Mouse (Mus musculus) limb, embryonic 14.5 days (tissue): ENCODE results near the gene Snx4. TPM values are rescaled to one million over a fixed set of nuclear protein-coding genes. Genes with fewer than 3 reads are reported as not detected.

Source experiments
- ATAC-seq: fragments of 200-750 bp; cut with Nextera tagmentation; 2 replicates; pipeline ENCODE4 v1.8.0; 2017; ENCODE audit warnings: low read depth, moderate number of reproducible peaks, moderate TSS enrichment; ENCODE audit not compliant: low FRiP score
- DNase-seq: peaks from one replicate; pipeline ENCODE4 v3.0.0-alpha.2; 2015; ENCODE audit warnings: low spot score
- H3K27ac ChIP-seq: fragments of 300-500 bp; sonication (generic); replicated peaks from 2 replicates; pipeline ENCODE4 v1.5.1; 2014; ENCODE audit warnings: low read depth, mild to moderate bottlenecking, low read length, moderate library complexity, mixed read lengths
- H3K27me3 ChIP-seq: fragments of 300-500 bp; sonication (generic); 2 replicates; pipeline ENCODE4 v1.6.1; 2014; ENCODE audit warnings: low read length, mixed read lengths; ENCODE audit not compliant: control insufficient read depth, insufficient read depth
- H3K36me3 ChIP-seq: fragments of 300-500 bp; sonication (generic); 2 replicates; pipeline ENCODE4 v1.6.1; 2014; ENCODE audit warnings: mild to moderate bottlenecking, low read length, moderate library complexity, mixed read lengths; ENCODE audit not compliant: control insufficient read depth, insufficient read depth
- H3K4me1 ChIP-seq: fragments of 300-500 bp; sonication (generic); 2 replicates; pipeline ENCODE4 v1.6.1; 2014; ENCODE audit warnings: antibody characterized with exemption, low read length, mixed read lengths; ENCODE audit not compliant: control insufficient read depth, insufficient read depth
- H3K4me2 ChIP-seq: fragments of 300-500 bp; sonication (generic); replicated peaks from 2 replicates; pipeline ENCODE4 v1.6.1; 2014; ENCODE audit warnings: low read depth, mild to moderate bottlenecking, low read length, moderate library complexity; ENCODE audit not compliant: severe bottlenecking
- H3K4me3 ChIP-seq: fragments of 300-500 bp; sonication (generic); replicated peaks from 2 replicates; pipeline ENCODE4 v1.5.1; 2014; ENCODE audit warnings: low read length
- H3K9ac ChIP-seq: fragments of 300-500 bp; sonication (generic); 2 replicates; pipeline ENCODE4 v1.6.1; 2014; ENCODE audit warnings: mild to moderate bottlenecking, low read depth, low read length, moderate library complexity; ENCODE audit not compliant: severe bottlenecking
- H3K9me3 ChIP-seq: fragments of 300-500 bp; sonication (generic); 2 replicates; pipeline ENCODE4 v1.6.1; 2016; ENCODE audit warnings: low read length; ENCODE audit not compliant: control insufficient read depth
- POLR2A ChIP-seq: fragments of 200-500 bp; IDR thresholded peaks from 2 replicates; pipeline ENCODE4 v1.8.0; 2012; ENCODE audit warnings: inconsistent platforms, mild to moderate bottlenecking, moderate library complexity, borderline replicate concordance; ENCODE audit not compliant: insufficient read depth, insufficient read length; ENCODE audit errors: extremely low read depth
- WGBS: fragments of 180-500 bp; shearing (Covaris S2); extraction: QIAGEN DNeasy Blood & Tissue Kit; methylation state at CpG from one replicate; pipeline ENCODE4 v1.1.7; 2014; 5-methylcytosine and 5-hydroxymethylcytosine counted together
- polyA plus RNA-seq, 2 experiments: library from polyadenylated mRNA; depleted of rRNA in 1 of 2; stranded (reverse) in 1 of 2; unstranded in 1 of 2; fragments of >200 nt; fragmentation: Nextera tagmentation in 1 of 2; extraction: Ambion mirVana in 1 of 2; gene quantifications; 2 replicates each; pipeline versions ENCODE4 v1.2.1 to v1.2.3; 2012 to 2014

Snx4 gene
- polyA plus RNA-seq, 2 experiments = 43.0 to 96.6 TPM

GRCm38 (mm10) chr16:33224381-33224780, 26.9 kb upstream of the Snx4 start:
- Histone ChIP-seq H3K4me1 (no peaks in the 10 kb centered on the region), H3K4me2 (no peak overlapping the region), H3K36me3 (peaks cover 68% of the 10 kb centered on the region), H3K27ac (no peak overlapping the region), H3K9me3 (no peaks in the 10 kb centered on the region), H3K27me3 (no peaks in the 10 kb centered on the region), H3K4me3 (no peak overlapping the region), H3K9ac (no peak overlapping the region)
- no peak for TF ChIP-seq POLR2A
- no peak for ATAC-seq
- no peak for DNase-seq
- 88% methylated on average over 5 of the region's 5 CpGs for WGBS

- no peaks in the 10 kb centered on the region for H3K9me3 ChIP-seq
- no peak overlapping the region for H3K4me2 ChIP-seq
- H3K27me3 ChIP-seq = no peaks in the 10 kb centered on the region
- no peak for ATAC-seq
- 71% methylated on average over 12 of the region's 12 CpGs for WGBS
- no peaks in the 10 kb centered on the region for H3K4me1 ChIP-seq
- DNase-seq = no peak
- no peak overlapping the region for H3K27ac ChIP-seq
- no peak for TF ChIP-seq POLR2A
- H3K4me3 ChIP-seq = no peak overlapping the region
- peaks cover 61% of the 10 kb centered on the region for H3K36me3 ChIP-seq
- H3K9ac ChIP-seq = no peak overlapping the region
Measured at GRCm38 (mm10) chr16:33234128-33234527, 17.1 kb upstream of the Snx4 start.

- Histone ChIP-seq H3K27me3 (no peaks in the 10 kb centered on the region), H3K9ac (no peak overlapping the region), H3K9me3 (no peaks in the 10 kb centered on the region), H3K4me2 (no peak overlapping the region), H3K4me3 (no peak overlapping the region), H3K36me3 (peaks cover 61% of the 10 kb centered on the region), H3K27ac (no peak overlapping the region), H3K4me1 (no peaks in the 10 kb centered on the region)
- no peak for DNase-seq
- no peak for ATAC-seq
- 78% methylated on average over 6 of the region's 6 CpGs for WGBS
- TF ChIP-seq POLR2A = no peak
Measured at GRCm38 (mm10) chr16:33236151-33236550, 15.1 kb upstream of the Snx4 start.

GRCm38 (mm10) chr16:33239305-33239704, 11.9 kb upstream of the Snx4 start:
- ATAC-seq (no peak), DNase-seq (no peak)
- Histone ChIP-seq H3K9ac (no peak overlapping the region), H3K27ac (no peak overlapping the region), H3K4me3 (no peak overlapping the region), H3K4me1 (no peaks in the 10 kb centered on the region), H3K9me3 (no peaks in the 10 kb centered on the region), H3K4me2 (no peak overlapping the region), H3K36me3 (peaks cover 74% of the 10 kb centered on the region), H3K27me3 (no peaks in the 10 kb centered on the region)
- TF ChIP-seq POLR2A = no peak
- 88% methylated on average over 2 of the region's 2 CpGs for WGBS

- no peak for TF ChIP-seq POLR2A
Measured at GRCm38 (mm10) chr16:33242046-33242445, 9.2 kb upstream of the Snx4 start.

GRCm38 (mm10) chr16:33244136-33244691, 7.0 kb upstream of the Snx4 start:
- Histone ChIP-seq H3K27me3 (no peaks in the 10 kb centered on the region), H3K4me1 (no peaks in the 10 kb centered on the region), H3K36me3 (peaks cover 45% of the 10 kb centered on the region), H3K9ac (no peak overlapping the region), H3K4me2 (no peak overlapping the region), H3K4me3 (no peak overlapping the region), H3K9me3 (no peaks in the 10 kb centered on the region), H3K27ac (no peak overlapping the region)
- no peak for DNase-seq
- no peak for TF ChIP-seq POLR2A
- ATAC-seq = no peak
- 91% methylated on average over 6 of the region's 6 CpGs for WGBS

More at GRCm38 (mm10) chr16:33242046-33242445, 9.2 kb upstream of the Snx4 start:
- Histone ChIP-seq H3K4me2 (no peak overlapping the region), H3K36me3 (peaks cover 61% of the 10 kb centered on the region), H3K9me3 (no peaks in the 10 kb centered on the region), H3K9ac (no peak overlapping the region), H3K4me1 (no peaks in the 10 kb centered on the region), H3K27me3 (no peaks in the 10 kb centered on the region), H3K4me3 (no peak overlapping the region), H3K27ac (no peak overlapping the region)
- no peak for DNase-seq
- no peak for ATAC-seq
- 79% methylated on average over 6 of the region's 6 CpGs for WGBS
